Mouse (Mus musculus): Measurements from ENCODE around the gene Zfp112. TPM values are rescaled to one million over a fixed set of nuclear protein-coding genes. Genes with fewer than 3 reads are reported as not detected.
"Not testable (repeated sequence)": the region's sequence is repeated elsewhere in the genome, so short reads cannot be mapped to it uniquely, and the experiment has no call there.

Zfp112 gene
- 7.6 and 8.3 TPM in 2 replicates for polyA plus RNA-seq (2014; fragmentation: Nextera tagmentation; extraction: Ambion mirVana)

- DNase-seq, result peak; percentile 96
- peak within 1 kb of the TSS; percentile 62 for H3K4me2 ChIP-seq (ENCODE audit: low read length)
- H3K4me3 ChIP-seq (replicated peaks; ENCODE audit: low read depth, low read length), result peak within 1 kb of the TSS; percentile 64
- WGBS, result 1% methylated on average over 23 of the region's 23 CpGs
- H3K27ac ChIP-seq (replicated peaks; ENCODE audit: low read depth, low read length), result peak within 1 kb of the TSS; percentile 66
- H3K9me3 ChIP-seq (ENCODE audit: control insufficient read depth, low read length), result peaks cover 18% of the 10 kb centered on the region
- ATAC-seq (ENCODE audit: low FRiP score, low TSS enrichment), result peak; percentile 96
- peak within 1 kb of the TSS; percentile 77 for H3K9ac ChIP-seq (replicated peaks; ENCODE audit: low read length)
- H3K27me3 ChIP-seq (ENCODE audit: control insufficient read depth, insufficient read depth, low read length), result no peaks in the 10 kb centered on the region
- H3K4me1 ChIP-seq (ENCODE audit: control insufficient read depth, insufficient read depth, low read length), result peaks cover 4% of the 10 kb centered on the region; the same call in 1 of the 2 replicates
- H3K36me3 ChIP-seq (ENCODE audit: control insufficient read depth, insufficient read depth, low read length), result peaks cover 19% of the 10 kb centered on the region
Measured at GRCm38 (mm10) chr7:24112156-24112856, at the start of gene Zfp112. Zfp112 (plus strand) TSS chr7:24112314.

- not testable (repeated sequence) for H3K4me3 ChIP-seq (replicated peaks; ENCODE audit: low read depth, low read length); ATAC-seq (ENCODE audit: low FRiP score, low TSS enrichment); H3K4me2 ChIP-seq (ENCODE audit: low read length); H3K9me3 ChIP-seq (ENCODE audit: control insufficient read depth, low read length); H3K36me3 ChIP-seq (ENCODE audit: control insufficient read depth, insufficient read depth, low read length); H3K27ac ChIP-seq (replicated peaks; ENCODE audit: low read depth, low read length); DNase-seq; H3K4me1 ChIP-seq (ENCODE audit: control insufficient read depth, insufficient read depth, low read length); H3K9ac ChIP-seq (replicated peaks; ENCODE audit: low read length); H3K27me3 ChIP-seq (ENCODE audit: control insufficient read depth, insufficient read depth, low read length)
- WGBS, result 69% methylated on average over 1 of the region's 1 CpGs
Measured at GRCm38 (mm10) chr7:24074424-24074823, 37.7 kb upstream of the Zfp112 start.

GRCm38 (mm10) chr7:24081634-24082431 is 30.3 kb upstream of the Zfp112 start, which contains the start of gene Zfp180:
Zfp180 (plus strand) TSS chr7:24081924.
- peak within 1 kb of the TSS; percentile 80 for H3K9ac ChIP-seq (replicated peaks; ENCODE audit: low read length)
- ATAC-seq (ENCODE audit: low FRiP score, low TSS enrichment) (peak; percentile 96), DNase-seq (peak; percentile 99)
- H3K4me2 ChIP-seq (ENCODE audit: low read length), result peak within 1 kb of the TSS; percentile 77
- peaks cover 15% of the 10 kb centered on the region; the same call in 1 of the 2 replicates for H3K4me1 ChIP-seq (ENCODE audit: control insufficient read depth, insufficient read depth, low read length)
- no peaks in the 10 kb centered on the region for H3K27me3 ChIP-seq (ENCODE audit: control insufficient read depth, insufficient read depth, low read length)
- peak within 1 kb of the TSS; percentile 90 for H3K4me3 ChIP-seq (replicated peaks; ENCODE audit: low read depth, low read length)
- peaks cover 12% of the 10 kb centered on the region; the same call in 1 of the 2 replicates for H3K36me3 ChIP-seq (ENCODE audit: control insufficient read depth, insufficient read depth, low read length)
- H3K9me3 ChIP-seq (ENCODE audit: control insufficient read depth, low read length), result peaks cover 11% of the 10 kb centered on the region
- H3K27ac ChIP-seq (replicated peaks; ENCODE audit: low read depth, low read length), result peak within 1 kb of the TSS; percentile 78
- WGBS, result 20% methylated on average over 44 of the region's 44 CpGs

- peak overlapping the region; percentile 80 for H3K9ac ChIP-seq (replicated peaks; ENCODE audit: low read length)
- peaks cover 16% of the 10 kb centered on the region for H3K9me3 ChIP-seq (ENCODE audit: control insufficient read depth, low read length)
- H3K27ac ChIP-seq (replicated peaks; ENCODE audit: low read depth, low read length), result peak overlapping the region; percentile 78
- peaks cover 19% of the 10 kb centered on the region for H3K36me3 ChIP-seq (ENCODE audit: control insufficient read depth, insufficient read depth, low read length)
- peak overlapping the region; percentile 77 for H3K4me2 ChIP-seq (ENCODE audit: low read length)
- H3K27me3 ChIP-seq (ENCODE audit: control insufficient read depth, insufficient read depth, low read length), result no peaks in the 10 kb centered on the region
- ATAC-seq (ENCODE audit: low FRiP score, low TSS enrichment) (peak; percentile 2; the same call in 1 of the 2 replicates), DNase-seq (no peak)
- peaks cover 15% of the 10 kb centered on the region; the same call in 1 of the 2 replicates for H3K4me1 ChIP-seq (ENCODE audit: control insufficient read depth, insufficient read depth, low read length)
- peak overlapping the region; percentile 90 for H3K4me3 ChIP-seq (replicated peaks; ENCODE audit: low read depth, low read length)
- 61% methylated on average over 15 of the region's 15 CpGs for WGBS
Measured at GRCm38 (mm10) chr7:24082457-24083235, 29.5 kb upstream of the Zfp112 start.

- peaks cover 25% of the 10 kb centered on the region for H3K36me3 ChIP-seq (ENCODE audit: control insufficient read depth, insufficient read depth, low read length)
- 94% methylated on average over 4 of the region's 4 CpGs for WGBS
- H3K4me1 ChIP-seq (ENCODE audit: control insufficient read depth, insufficient read depth, low read length), result peaks cover 11% of the 10 kb centered on the region; the same call in 1 of the 2 replicates
- no peak overlapping the region for H3K9ac ChIP-seq (replicated peaks; ENCODE audit: low read length)
- no peak overlapping the region for H3K4me3 ChIP-seq (replicated peaks; ENCODE audit: low read depth, low read length)
- no peak overlapping the region for H3K27ac ChIP-seq (replicated peaks; ENCODE audit: low read depth, low read length)
- peaks cover 26% of the 10 kb centered on the region for H3K9me3 ChIP-seq (ENCODE audit: control insufficient read depth, low read length)
- no peak for ATAC-seq (ENCODE audit: low FRiP score, low TSS enrichment)
- H3K27me3 ChIP-seq (ENCODE audit: control insufficient read depth, insufficient read depth, low read length), result no peaks in the 10 kb centered on the region
- H3K4me2 ChIP-seq (ENCODE audit: low read length), result no peak overlapping the region
- no peak for DNase-seq
Measured at GRCm38 (mm10) chr7:24086871-24087270, 25.2 kb upstream of the Zfp112 start.

- Histone ChIP-seq H3K4me2 (ENCODE audit: low read length) (no peak overlapping the region), H3K36me3 (ENCODE audit: control insufficient read depth, insufficient read depth, low read length) (peaks cover 25% of the 10 kb centered on the region), H3K27me3 (ENCODE audit: control insufficient read depth, insufficient read depth, low read length) (no peaks in the 10 kb centered on the region), H3K9me3 (ENCODE audit: control insufficient read depth, low read length) (peaks cover 23% of the 10 kb centered on the region), H3K4me3 (replicated peaks; ENCODE audit: low read depth, low read length) (no peak overlapping the region), H3K4me1 (ENCODE audit: control insufficient read depth, insufficient read depth, low read length) (peaks cover 8% of the 10 kb centered on the region; the same call in 1 of the 2 replicates), H3K27ac (replicated peaks; ENCODE audit: low read depth, low read length) (no peak overlapping the region), H3K9ac (replicated peaks; ENCODE audit: low read length) (no peak overlapping the region)
- WGBS, result 98% methylated on average over 12 of the region's 12 CpGs
- ATAC-seq (ENCODE audit: low FRiP score, low TSS enrichment) (no peak), DNase-seq (no peak)
Measured at GRCm38 (mm10) chr7:24087485-24088125, 24.5 kb upstream of the Zfp112 start.

GRCm38 (mm10) chr7:24104403-24104802 is 7.7 kb upstream of the Zfp112 start:
- WGBS, result 95% methylated on average over 9 of the region's 9 CpGs
- Histone ChIP-seq H3K27ac (replicated peaks; ENCODE audit: low read depth, low read length) (no peak overlapping the region), H3K27me3 (ENCODE audit: control insufficient read depth, insufficient read depth, low read length) (no peaks in the 10 kb centered on the region), H3K4me1 (ENCODE audit: control insufficient read depth, insufficient read depth, low read length) (no peaks in the 10 kb centered on the region), H3K9ac (replicated peaks; ENCODE audit: low read length) (no peak overlapping the region), H3K9me3 (ENCODE audit: control insufficient read depth, low read length) (peaks cover 89% of the 10 kb centered on the region), H3K36me3 (ENCODE audit: control insufficient read depth, insufficient read depth, low read length) (peaks cover 98% of the 10 kb centered on the region), H3K4me2 (ENCODE audit: low read length) (no peak overlapping the region), H3K4me3 (replicated peaks; ENCODE audit: low read depth, low read length) (no peak overlapping the region)
- ATAC-seq (ENCODE audit: low FRiP score, low TSS enrichment) (0 out of 2 replicates have a peak, but pooled peaks have one; percentile 55), DNase-seq (no peak)
